Mouse (Mus musculus): ENCODE data around the gene Olfr458.

- TF ChIP-seq POLR2A (IDR thresholded peaks at IDR 0.05; ENCODE audit: low read depth, low read length) (no peak), CTCF (IDR thresholded peaks at IDR 0.05; ENCODE audit: extremely low read depth, insufficient read length, insufficient replicate concordance, low read depth, low read length) (no peak)
Observed at GRCm38 (mm10) chr6:42433554-42433953, 31.4 kb downstream of the Olfr458 start.

Data from small intestine, adult 2 months (tissue).